Mouse (Mus musculus): ENCODE measurements at regions not wholly inside any gene's neighbourhood (a gene's known extent, or its start where the extent isn't known, plus 50 kb on each side); places are given as distances from the start of the nearest gene placed in this dataset.

DNA sequence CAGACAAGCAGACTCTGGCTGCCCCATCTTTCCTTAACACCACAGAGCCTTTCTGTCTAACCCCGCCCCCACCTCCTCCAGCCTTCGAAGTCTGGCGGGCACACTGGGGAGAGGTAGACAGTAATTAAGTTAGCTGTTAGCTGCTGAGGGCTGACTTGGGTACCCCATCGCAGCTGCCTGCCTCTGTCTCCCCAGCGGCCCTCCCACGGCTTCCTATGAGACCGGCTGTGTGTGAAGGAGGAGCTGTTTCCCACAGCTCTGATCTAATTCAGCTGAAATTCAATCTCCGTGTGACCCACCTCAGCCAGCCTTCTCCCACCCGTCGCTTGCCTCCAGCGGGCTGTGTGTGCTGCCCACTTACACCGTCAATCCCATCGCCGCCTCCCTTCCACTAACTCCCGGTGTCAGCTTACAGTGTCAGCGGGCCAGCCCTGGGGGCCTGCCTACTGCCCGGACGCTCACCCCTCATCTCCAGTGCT, 892.5 kb downstream of the Zfp704 start:
- no peak for TF ChIP-seq CTCF (IDR thresholded peaks at IDR 0.05; ENCODE audit: borderline replicate concordance, insufficient read depth, low read depth, low read length)
- TF ChIP-seq POLR2A (IDR thresholded peaks at IDR 0.05; ENCODE audit: borderline replicate concordance, insufficient read depth, low read length) = no peak
